Mouse (Mus musculus) kidney, adult 8-10 months (tissue): ENCODE measurements around the gene Usp46.

ENCODE experiments used
- DNase-seq, 2 experiments: peaks; one replicate each; pipeline ENCODE4 v3.0.0; 2022

The Usp46 gene

GRCm38 (mm10) chr5:74067831-74068713, at the start of gene Usp46:
Usp46 (minus strand) TSS chr5:74068431.
- peak; percentile 82 to 83 for DNase-seq

- no peak for DNase-seq
These were observed 45.9 kb upstream of the Usp46 start for GRCm38 (mm10) chr5:74113961-74114689.

- no peak for DNase-seq
These were observed 37.2 kb upstream of the Usp46 start for GRCm38 (mm10) chr5:74105445-74105844.

GRCm38 (mm10) chr5:74101761-74102160, 33.5 kb upstream of the Usp46 start:
- DNase-seq, result no peak

GRCm38 (mm10) chr5:74099046-74099445, 30.8 kb upstream of the Usp46 start:
- DNase-seq, result no peak

GRCm38 (mm10) chr5:74097854-74098220, 29.6 kb upstream of the Usp46 start:
- DNase-seq, result no peak

- DNase-seq, result no peak
These were observed 29.1 kb upstream of the Usp46 start for GRCm38 (mm10) chr5:74097116-74097853.

- no peak for DNase-seq
These were observed 27.8 kb upstream of the Usp46 start for GRCm38 (mm10) chr5:74096060-74096459.

GRCm38 (mm10) chr5:74095611-74096010, 27.4 kb upstream of the Usp46 start:
- no peak for DNase-seq

- no peak for DNase-seq
These were observed 26.7 kb upstream of the Usp46 start for GRCm38 (mm10) chr5:74094841-74095437.

GRCm38 (mm10) chr5:74093556-74094428, 25.6 kb upstream of the Usp46 start:
- no peak for DNase-seq

- DNase-seq, result peak; percentile 96 to 98
These were observed 24.8 kb upstream of the Usp46 start for GRCm38 (mm10) chr5:74092833-74093555.

GRCm38 (mm10) chr5:74092481-74092832, 24.2 kb upstream of the Usp46 start:
- no peak for DNase-seq

- peak; percentile 39 to 66 for DNase-seq
These were observed 21.4 kb upstream of the Usp46 start for GRCm38 (mm10) chr5:74089643-74090042.

GRCm38 (mm10) chr5:74081756-74082155, 13.5 kb upstream of the Usp46 start:
- DNase-seq, result no peak

- DNase-seq, result peak; percentile 62 to 72
These were observed 10.8 kb upstream of the Usp46 start for GRCm38 (mm10) chr5:74078861-74079615.

GRCm38 (mm10) chr5:74078400-74078799, 10.2 kb upstream of the Usp46 start:
- DNase-seq, result no peak

- DNase-seq, result no peak
These were observed 9.7 kb upstream of the Usp46 start for GRCm38 (mm10) chr5:74077959-74078358.

- DNase-seq, result no peak
These were observed 8.5 kb upstream of the Usp46 start for GRCm38 (mm10) chr5:74076759-74077158.

GRCm38 (mm10) chr5:74070564-74070963, 2.3 kb upstream of the Usp46 start:
- DNase-seq, result peak in 1 of 2 experiments; percentile 26
